In the genomic region with DNA sequence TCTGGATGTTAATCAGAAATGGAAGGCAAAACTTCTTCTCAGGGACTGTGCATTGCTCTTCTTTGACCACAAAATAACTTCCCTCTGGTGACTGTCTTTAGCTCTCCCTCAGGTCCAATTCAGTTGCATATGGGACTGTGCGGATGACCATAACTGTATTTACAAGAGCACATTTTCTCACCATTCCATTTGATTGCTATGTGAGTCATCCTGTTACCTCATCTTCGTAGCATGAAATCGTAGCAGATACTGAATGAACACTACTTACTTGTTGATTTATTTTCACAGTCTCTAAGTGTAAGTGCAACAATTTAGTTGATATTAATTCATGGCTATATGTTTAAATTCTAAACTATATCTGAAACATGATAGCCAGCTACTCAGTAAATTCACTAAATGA, we compare ENCODE assay signal across 27 mouse cellular contexts.
"Had no signal": no experiment of that assay in that cellular context is flagged by ENCODE, and none has a peak within 500 bp of the region (broad histone marks: within the 10 kb centered on the region; RNA-seq: fewer than 3 reads in every experiment).

No protein-coding gene starts in this region.

- H3K4me2 ChIP-seq: limb, embryonic 12.5 days; limb, embryonic 13.5 days; limb, embryonic 15.5 days; liver, embryonic 11.5 days; liver, embryonic 12.5 days; liver, embryonic 13.5 days; liver, embryonic 15.5 days; lung, embryonic 14.5 days; lung, embryonic 15.5 days; midbrain, embryonic 11.5 days; midbrain, embryonic 12.5 days; midbrain, embryonic 13.5 days; midbrain, embryonic 15.5 days had no signal

- H3K36me3 ChIP-seq: limb, embryonic 10.5 days; limb, embryonic 12.5 days; limb, embryonic 13.5 days; limb, embryonic 15.5 days; liver, embryonic 12.5 days; liver, embryonic 13.5 days; liver, embryonic 15.5 days; lung, embryonic 15.5 days; midbrain, embryonic 10.5 days; midbrain, embryonic 12.5 days; midbrain, embryonic 13.5 days; midbrain, embryonic 15.5 days had no signal

- DNase-seq: left cerebral cortex, postnatal 4 days; liver; liver, embryonic 13.5 days; liver, postnatal 0 days; lung, adult 18-20 months; lung, adult 2 months; lung, embryonic 14.5 days; lung, postnatal 10 days; lung, postnatal 14 days; lung, postnatal 36 days; lung, postnatal 4 days; midbrain, embryonic 14.5 days had no signal

- H3K27me3 ChIP-seq: limb, embryonic 12.5 days; limb, embryonic 13.5 days; limb, embryonic 15.5 days; liver, embryonic 12.5 days; liver, embryonic 13.5 days; liver, embryonic 15.5 days; lung, embryonic 15.5 days; megakaryocyte, embryonic 14.5 days; midbrain, embryonic 12.5 days; midbrain, embryonic 13.5 days; midbrain, embryonic 15.5 days had no signal

- H3K4me3 ChIP-seq: left cerebral cortex, adult 2 months; limb, embryonic 10.5 days; limb, embryonic 12.5 days; limb, embryonic 13.5 days; limb, embryonic 15.5 days; liver, embryonic 12.5 days; liver, embryonic 13.5 days; liver, embryonic 15.5 days; lung, embryonic 15.5 days; megakaryocyte, embryonic 14.5 days; midbrain, embryonic 10.5 days; midbrain, embryonic 12.5 days; midbrain, embryonic 13.5 days; midbrain, embryonic 15.5 days had no signal
